In the genomic region with DNA sequence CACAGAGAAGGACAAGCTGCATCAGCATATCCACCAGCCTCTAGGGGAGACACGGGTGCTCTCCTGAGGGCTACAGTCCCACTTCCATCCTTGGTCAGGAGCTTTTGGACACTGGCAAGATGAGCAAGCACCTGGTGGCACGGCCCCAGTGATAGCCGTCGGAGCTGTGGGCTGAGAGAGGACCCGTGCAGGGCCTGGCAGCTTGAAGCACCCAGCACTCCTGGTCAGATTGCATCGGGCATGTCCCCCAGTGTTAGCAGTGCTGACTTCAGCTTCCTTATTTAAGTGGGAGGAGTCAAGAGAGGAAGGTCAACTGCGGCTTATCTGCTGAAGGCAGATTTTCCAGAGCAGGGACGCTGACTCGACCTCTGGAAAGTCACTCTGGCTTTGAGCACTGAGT, we compare ENCODE assay signal across 8 mouse cellular contexts. TPM values are rescaled to one million over a fixed set of nuclear protein-coding genes. Genes with fewer than 3 reads are reported as not detected.
DNase-seq lines count a peak whose midpoint lies in the region; ATAC-seq lines count a peak whose summit lies in the region.

No protein-coding gene starts in this region.

- H3K4me2 ChIP-seq in kidney, embryonic 16.5 days (replicated peaks; ENCODE audit: low read depth, low read length) = no peak overlapping the region
- H3K4me2 ChIP-seq in hindbrain, embryonic 12.5 days (replicated peaks) = no peak overlapping the region
- H3K4me2 ChIP-seq in midbrain, embryonic 13.5 days (replicated peaks) = no peak overlapping the region

- H3K27ac ChIP-seq in kidney, embryonic 16.5 days (ENCODE audit: low read length) = peak overlapping the region; percentile 24; the same call in 1 of the 2 replicates
- H3K27ac ChIP-seq in hindbrain, embryonic 12.5 days = peak overlapping the region; percentile 73
- H3K27ac ChIP-seq in midbrain, embryonic 13.5 days = peak overlapping the region; percentile 86

- H3K4me1 ChIP-seq in kidney, embryonic 16.5 days (ENCODE audit: insufficient read depth, low read length) = peaks cover 25% of the 10 kb centered on the region
- peaks cover 67% of the 10 kb centered on the region for H3K4me1 ChIP-seq in hindbrain, embryonic 12.5 days
- peaks cover 75% of the 10 kb centered on the region for H3K4me1 ChIP-seq in midbrain, embryonic 13.5 days (replicated peaks)

- H3K9ac ChIP-seq in kidney, embryonic 16.5 days (replicated peaks; ENCODE audit: low read length) = 0 out of 2 replicates have a peak overlapping the region, but pooled peaks have one; percentile 31
- H3K9ac ChIP-seq in hindbrain, embryonic 12.5 days = no peak overlapping the region
- peak overlapping the region; percentile 48 for H3K9ac ChIP-seq in midbrain, embryonic 13.5 days (replicated peaks)

- H3K36me3 ChIP-seq in kidney, embryonic 16.5 days (ENCODE audit: insufficient read depth, low read length) = peaks cover 30% of the 10 kb centered on the region
- peaks cover 54% of the 10 kb centered on the region for H3K36me3 ChIP-seq in hindbrain, embryonic 12.5 days
- H3K36me3 ChIP-seq in midbrain, embryonic 13.5 days = peaks cover 47% of the 10 kb centered on the region

- ATAC-seq in kidney, embryonic 16.5 days (ENCODE audit: low FRiP score, low TSS enrichment) = no peak
- no peak for ATAC-seq in hindbrain, embryonic 12.5 days (ENCODE audit: low FRiP score)
- no peak for ATAC-seq in midbrain, embryonic 13.5 days
- ATAC-seq in inflammation-experienced regulatory T-cells, adult 6 months = no peak

- WGBS in kidney, embryonic 16.5 days = 56% methylated on average over 9 of the region's 9 CpGs
- 83% methylated on average over 9 of the region's 9 CpGs for WGBS in hindbrain, embryonic 12.5 days
- 80% methylated on average over 9 of the region's 9 CpGs for WGBS in midbrain, embryonic 13.5 days

- H3K27me3 ChIP-seq in kidney, embryonic 16.5 days (ENCODE audit: insufficient read depth, low read length) = no peaks in the 10 kb centered on the region
- H3K27me3 ChIP-seq in hindbrain, embryonic 12.5 days = no peaks in the 10 kb centered on the region
- no peaks in the 10 kb centered on the region for H3K27me3 ChIP-seq in midbrain, embryonic 13.5 days

- H3K4me3 ChIP-seq in kidney, embryonic 16.5 days (ENCODE audit: low read length) = no peak overlapping the region
- no peak overlapping the region for H3K4me3 ChIP-seq in hindbrain, embryonic 12.5 days
- no peak overlapping the region for H3K4me3 ChIP-seq in midbrain, embryonic 13.5 days (replicated peaks)

- H3K9me3 ChIP-seq in kidney, embryonic 16.5 days (ENCODE audit: low read length) = no peaks in the 10 kb centered on the region
- no peaks in the 10 kb centered on the region for H3K9me3 ChIP-seq in hindbrain, embryonic 12.5 days (replicated peaks)
- no peaks in the 10 kb centered on the region for H3K9me3 ChIP-seq in midbrain, embryonic 13.5 days

- DNase-seq in kidney, postnatal 14 days = no peak
- DNase-seq in c-Kit-positive CD71-positive TER-119-positive erythroid progenitor cells, embryonic 14.5 days (ENCODE audit: low spot score) = peak; percentile 32
- DNase-seq in natural killer cell, adult 2 months (ENCODE audit: low spot score in 2 of 2) = no peak
- no peak for DNase-seq in embryo, embryonic 9.5 days (ENCODE audit: extremely low spot score)

RNA-seq across cellular contexts. Expression of gene Ppif, which starts 59.6 kb away (rescaled TPM):
- polyA plus RNA-seq in kidney, embryonic 16.5 days (2015; fragmentation: Nextera tagmentation; extraction: Ambion mirVana) = 42.4 and 55.5 TPM in 2 replicates
- 26.2 and 29.6 TPM in 2 replicates for polyA plus RNA-seq in hindbrain, embryonic 12.5 days (2016; fragmentation: Nextera tagmentation; extraction: Ambion mirVana)
- polyA plus RNA-seq in midbrain, embryonic 13.5 days (2015; fragmentation: Nextera tagmentation; extraction: Ambion mirVana) = 25.3 and 25.5 TPM in 2 replicates
- polyA plus RNA-seq in inflammation-experienced regulatory T-cells, adult 6 months (2017; shearing (Covaris generic)) = 10 to 100 TPM; 19.9 to 30.3 (median 23.0) TPM

Comparison
In these comparisons a context has a peak if more than half of its experiments do, and no peak if none do; other contexts are left out.
1. H3K27ac ChIP-seq: peak in every context shown above with its lines; median percentile 86 in midbrain, embryonic 13.5 days; 73 in hindbrain, embryonic 12.5 days; 24 in kidney, embryonic 16.5 days.